17 mouse cellular contexts compared by ENCODE assay signal in the genomic region with DNA sequence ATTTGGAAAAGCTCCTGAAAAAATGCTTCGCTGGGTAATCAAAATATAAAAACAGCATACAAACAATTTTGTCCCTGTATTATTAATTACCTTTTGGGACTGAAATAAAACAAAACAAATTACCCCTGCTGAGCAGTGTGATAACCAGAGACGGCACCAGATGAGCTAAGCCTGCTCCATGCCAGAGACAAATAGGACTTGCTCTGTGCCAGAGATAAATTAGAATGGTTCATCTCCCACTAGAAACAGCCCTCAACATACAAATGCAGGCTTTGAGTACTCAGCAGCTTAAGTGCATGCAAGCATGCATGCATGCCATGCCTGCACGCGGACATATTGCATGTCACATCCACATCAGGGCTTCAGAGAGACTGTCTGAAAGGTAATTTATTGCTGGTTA.
DNase-seq lines count a peak whose midpoint lies in the region; ATAC-seq lines count a peak whose summit lies in the region.
"Had no signal": no experiment of that assay in that cellular context is flagged by ENCODE, and none has a peak within 500 bp of the region (broad histone marks: within the 10 kb centered on the region; RNA-seq: fewer than 3 reads in every experiment).

No protein-coding gene starts in this region.

- no peaks in the 10 kb centered on the region for H3K27me3 ChIP-seq in forebrain, embryonic 12.5 days
- no peaks in the 10 kb centered on the region for H3K27me3 ChIP-seq in forebrain, embryonic 11.5 days (ENCODE audit: control insufficient read depth, insufficient read depth, low read length)
- no peaks in the 10 kb centered on the region for H3K27me3 ChIP-seq in hindbrain, embryonic 16.5 days (replicated peaks; ENCODE audit: control insufficient read depth, insufficient read depth, low read length)
- no peaks in the 10 kb centered on the region for H3K27me3 ChIP-seq in neural tube, embryonic 13.5 days

- no peak overlapping the region for H3K4me3 ChIP-seq in forebrain, embryonic 12.5 days (replicated peaks)
- H3K4me3 ChIP-seq in forebrain, embryonic 11.5 days (ENCODE audit: low read depth, low read length), result no peak overlapping the region
- H3K4me3 ChIP-seq in hindbrain, embryonic 16.5 days (ENCODE audit: low read length), result no peak overlapping the region
- no peak overlapping the region for H3K4me3 ChIP-seq in neural tube, embryonic 13.5 days
- H3K4me3 ChIP-seq: heart, embryonic 10.5 days; left cerebral cortex, adult 2 months; limb, embryonic 10.5 days had no signal

- intact Hi-C loops in left cerebral cortex, postnatal 4 days (cut with DNase I), result no loop called here

- H3K9me3 ChIP-seq in forebrain, embryonic 12.5 days, result no peaks in the 10 kb centered on the region
- H3K9me3 ChIP-seq in forebrain, embryonic 11.5 days (ENCODE audit: control insufficient read depth, low read length), result no peaks in the 10 kb centered on the region
- no peaks in the 10 kb centered on the region for H3K9me3 ChIP-seq in hindbrain, embryonic 16.5 days (ENCODE audit: control insufficient read depth, low read length)
- no peaks in the 10 kb centered on the region for H3K9me3 ChIP-seq in neural tube, embryonic 13.5 days
- H3K9me3 ChIP-seq: heart, embryonic 10.5 days; limb, embryonic 10.5 days had no signal

- DNase-seq in forebrain, embryonic 11.5 days (ENCODE audit: low spot score), result no peak
- DNase-seq in left cerebral cortex, postnatal 4 days, result peak; percentile 3
- DNase-seq in left cerebral cortex, adult 18-20 months (ENCODE audit: low spot score in 2 of 2), result no peak
- no peak for DNase-seq in B cell, adult 2 months
- DNase-seq in gastrocnemius, postnatal 10 days, result no peak
- DNase-seq: adrenal gland, adult 2 months; kidney, adult 11 months; kidney, postnatal 10 days; liver, postnatal 0 days; lung, postnatal 10 days; thymus, adult 2 months had no signal

- no peak overlapping the region for H3K4me2 ChIP-seq in forebrain, embryonic 12.5 days
- no peak overlapping the region for H3K4me2 ChIP-seq in forebrain, embryonic 11.5 days (ENCODE audit: low read depth, low read length, severe bottlenecking)
- H3K4me2 ChIP-seq in hindbrain, embryonic 16.5 days (ENCODE audit: low read length), result no peak overlapping the region
- no peak overlapping the region for H3K4me2 ChIP-seq in neural tube, embryonic 13.5 days

- WGBS in forebrain, embryonic 12.5 days, result 81% methylated on average over 4 of the region's 4 CpGs
- 81% methylated on average over 4 of the region's 4 CpGs for WGBS in forebrain, embryonic 11.5 days
- 48% methylated on average over 4 of the region's 4 CpGs for WGBS in hindbrain, embryonic 16.5 days
- whole genome bisulfite sequencing in neural tube, embryonic 13.5 days, result 57% methylated on average over 4 of the region's 4 CpGs

- H3K4me1 ChIP-seq in forebrain, embryonic 12.5 days, result peaks cover 32% of the 10 kb centered on the region
- H3K4me1 ChIP-seq in forebrain, embryonic 11.5 days (replicated peaks; ENCODE audit: control insufficient read depth, insufficient read depth, low read length), result 0 out of 2 replicates have a peak, but pooled peaks cover 2% of the 10 kb centered on the region
- H3K4me1 ChIP-seq in hindbrain, embryonic 16.5 days (ENCODE audit: control insufficient read depth, insufficient read depth, low read depth, low read length), result peaks cover 15% of the 10 kb centered on the region
- peaks cover 39% of the 10 kb centered on the region for H3K4me1 ChIP-seq in neural tube, embryonic 13.5 days (replicated peaks)

- ATAC-seq in forebrain, embryonic 12.5 days (ENCODE audit: low FRiP score), result 0 out of 2 replicates have a peak, but pooled peaks have one; percentile 28
- ATAC-seq in forebrain, embryonic 11.5 days (replicated peaks; ENCODE audit: low FRiP score), result no peak
- peak; percentile 60; the same call in 1 of the 2 replicates for ATAC-seq in hindbrain, embryonic 16.5 days
- ATAC-seq in neural tube, embryonic 13.5 days (ENCODE audit: low read depth), result no peak
- ATAC-seq: liver, postnatal 0 days had no signal

- no peak overlapping the region for H3K9ac ChIP-seq in forebrain, embryonic 12.5 days
- H3K9ac ChIP-seq in forebrain, embryonic 11.5 days (ENCODE audit: low read length), result no peak overlapping the region
- H3K9ac ChIP-seq in hindbrain, embryonic 16.5 days (ENCODE audit: low read depth, low read length), result no peak overlapping the region
- H3K9ac ChIP-seq in neural tube, embryonic 13.5 days, result no peak overlapping the region
- H3K9ac ChIP-seq: liver, postnatal 0 days had no signal

- 0 out of 2 replicates have a peak overlapping the region, but pooled peaks have one; percentile 16 for H3K27ac ChIP-seq in forebrain, embryonic 12.5 days
- no peak overlapping the region for H3K27ac ChIP-seq in forebrain, embryonic 11.5 days (ENCODE audit: low read depth, low read length)
- H3K27ac ChIP-seq in hindbrain, embryonic 16.5 days (ENCODE audit: low read depth, low read length), result no peak overlapping the region
- H3K27ac ChIP-seq in neural tube, embryonic 13.5 days (replicated peaks), result peak overlapping the region; percentile 75
- H3K27ac ChIP-seq: heart, embryonic 10.5 days; left cerebral cortex, adult 2 months; limb, embryonic 10.5 days had no signal

- no peaks in the 10 kb centered on the region for H3K36me3 ChIP-seq in forebrain, embryonic 12.5 days (replicated peaks)
- no peaks in the 10 kb centered on the region for H3K36me3 ChIP-seq in forebrain, embryonic 11.5 days (ENCODE audit: control insufficient read depth, insufficient read depth, low read length)
- no peaks in the 10 kb centered on the region for H3K36me3 ChIP-seq in hindbrain, embryonic 16.5 days (ENCODE audit: control insufficient read depth, insufficient read depth, low read length)
- H3K36me3 ChIP-seq in neural tube, embryonic 13.5 days, result no peaks in the 10 kb centered on the region
- H3K36me3 ChIP-seq: heart, embryonic 10.5 days; limb, embryonic 10.5 days had no signal

Comparison
In these comparisons a context has a peak if more than half of its experiments do, and no peak if none do; other contexts are left out.
1. ATAC-seq: peak in forebrain, embryonic 12.5 days (single experiment) and hindbrain, embryonic 16.5 days (single experiment); none in forebrain, embryonic 11.5 days (single experiment) and neural tube, embryonic 13.5 days (single experiment).
2. H3K27ac ChIP-seq: peak in forebrain, embryonic 12.5 days (single experiment) and neural tube, embryonic 13.5 days (single experiment); none in forebrain, embryonic 11.5 days (single experiment) and hindbrain, embryonic 16.5 days (single experiment).